Mouse (Mus musculus) cortical plate, adult 2 months (tissue): ENCODE data around the gene Lsamp.

Experiments used
- CTCF ChIP-seq: fragments of 200-500 bp; IDR thresholded peaks from 2 replicates; pipeline ENCODE4 v1.5.1; 2011; ENCODE audit warnings: mild to moderate bottlenecking, control low read depth, low read length; ENCODE audit not compliant: insufficient read depth; ENCODE audit errors: extremely low read depth
- POLR2A ChIP-seq: fragments of 200-500 bp; IDR thresholded peaks from 2 replicates; pipeline ENCODE4 v1.6.1; 2011; ENCODE audit warnings: mild to moderate bottlenecking, low read length, control low read depth; ENCODE audit not compliant: insufficient read depth; ENCODE audit errors: extremely low read depth

DNA sequence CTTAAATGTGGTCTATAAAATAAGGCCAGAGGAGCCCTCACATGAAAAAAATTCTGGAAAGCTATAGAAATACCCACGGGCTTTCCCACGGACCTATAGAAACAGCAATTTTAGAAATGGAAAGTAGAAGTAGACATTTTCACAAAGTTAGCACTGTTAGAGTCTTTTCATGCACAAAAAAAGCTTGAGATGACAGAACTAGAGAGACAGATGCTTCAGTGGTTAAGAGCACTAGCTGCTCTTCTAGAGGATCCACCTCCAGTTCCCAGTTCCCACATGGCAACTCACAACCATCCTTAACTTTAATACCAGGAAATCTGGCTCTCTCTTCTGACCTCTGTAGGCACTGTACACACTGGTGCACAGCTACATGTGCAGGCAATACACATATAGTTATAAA is 2049.3 kb downstream of the Lsamp start:
- TF ChIP-seq POLR2A (no peak), CTCF (no peak)
